10 mouse cellular contexts compared by ENCODE assay signal in genomic region chr1:184040906-184041305, GRCm38 (mm10). TPM values are rescaled to one million over a fixed set of nuclear protein-coding genes. Genes with fewer than 3 reads are reported as not detected.
DNase-seq lines count a peak whose midpoint lies in the region; ATAC-seq and TF ChIP-seq lines count a peak whose summit lies in the region.
"Had no signal": no experiment of that assay in that cellular context is flagged by ENCODE, and none has a peak within 500 bp of the region (broad histone marks: within the 10 kb centered on the region; RNA-seq: fewer than 3 reads in every experiment).

No protein-coding gene starts in this region.

- DNase-seq in embryonic facial prominence, embryonic 11.5 days (ENCODE audit: low spot score) = peak; percentile 11
- DNase-seq in embryonic facial prominence, embryonic 10.5 days (ENCODE audit: low spot score) = no peak
- DNase-seq in heart, adult 9 months (ENCODE audit: low spot score in 2 of 2) = no peak
- DNase-seq in midbrain, postnatal 0 days (ENCODE audit: low spot score) = no peak
- no peak for DNase-seq in spleen, adult 12 weeks (ENCODE audit: low spot score)
- DNase-seq in retina, embryonic 14.5 days (ENCODE audit: low spot score) = no peak
- DNase-seq: cerebellum, postnatal 25 days; liver had no signal

- H3K4me2 ChIP-seq in embryonic facial prominence, embryonic 11.5 days (ENCODE audit: low read depth, low read length) = no peak overlapping the region
- peak overlapping the region; percentile 60 for H3K4me2 ChIP-seq in heart, embryonic 14.5 days (ENCODE audit: low read length)
- H3K4me2 ChIP-seq in midbrain, embryonic 13.5 days (replicated peaks) = 0 out of 2 replicates have a peak overlapping the region, but pooled peaks have one; percentile 7
- H3K4me2 ChIP-seq in midbrain, postnatal 0 days (ENCODE audit: low read depth, low read length, poor library complexity, severe bottlenecking) = no peak overlapping the region

- H3K36me3 ChIP-seq in embryonic facial prominence, embryonic 11.5 days (replicated peaks; ENCODE audit: control insufficient read depth, insufficient read depth, low read depth, low read length) = no peaks in the 10 kb centered on the region
- peaks cover 4% of the 10 kb centered on the region; the same call in 1 of the 2 replicates for H3K36me3 ChIP-seq in embryonic facial prominence, embryonic 10.5 days (replicated peaks)
- peaks cover 36% of the 10 kb centered on the region for H3K36me3 ChIP-seq in heart, embryonic 14.5 days (ENCODE audit: control insufficient read depth, insufficient read depth, low read length)
- H3K36me3 ChIP-seq in midbrain, embryonic 13.5 days = no peaks in the 10 kb centered on the region; the same call in 1 of the 2 replicates
- H3K36me3 ChIP-seq in midbrain, postnatal 0 days (ENCODE audit: insufficient read depth, low read length) = no peaks in the 10 kb centered on the region

- no peak overlapping the region for H3K9ac ChIP-seq in embryonic facial prominence, embryonic 11.5 days (replicated peaks; ENCODE audit: low read length)
- peak overlapping the region; percentile 72 for H3K9ac ChIP-seq in heart, embryonic 14.5 days (ENCODE audit: low read length)
- 0 out of 2 replicates have a peak overlapping the region, but pooled peaks have one; percentile 25 for H3K9ac ChIP-seq in midbrain, embryonic 13.5 days (replicated peaks)
- no peak overlapping the region for H3K9ac ChIP-seq in midbrain, postnatal 0 days (replicated peaks; ENCODE audit: low read length, poor library complexity, severe bottlenecking)

- no peak for TF ChIP-seq CTCF in midbrain, postnatal 0 days (IDR thresholded peaks at IDR 0.05)

- H3K27ac ChIP-seq in embryonic facial prominence, embryonic 11.5 days (replicated peaks; ENCODE audit: low read depth, low read length) = no peak overlapping the region
- no peak overlapping the region for H3K27ac ChIP-seq in embryonic facial prominence, embryonic 10.5 days (replicated peaks)
- H3K27ac ChIP-seq in heart, embryonic 14.5 days (replicated peaks in 1 of 2; ENCODE audit: control insufficient read depth in 1 of 2, insufficient read depth in 1 of 2, low read depth in 2 of 2, low read length in 2 of 2) = peak overlapping the region; percentile 74 to 99
- no peak overlapping the region for H3K27ac ChIP-seq in midbrain, embryonic 13.5 days
- no peak overlapping the region for H3K27ac ChIP-seq in midbrain, postnatal 0 days (ENCODE audit: low read depth, low read length)

- no peak for ATAC-seq in embryonic facial prominence, embryonic 11.5 days (replicated peaks; ENCODE audit: insufficient number of reproducible peaks, low FRiP score, low TSS enrichment, low read depth)
- no peak for ATAC-seq in heart, embryonic 14.5 days (ENCODE audit: insufficient number of reproducible peaks, insufficient read depth, low FRiP score, low read depth)
- ATAC-seq in midbrain, embryonic 13.5 days = no peak
- ATAC-seq in midbrain, postnatal 0 days (ENCODE audit: low FRiP score) = no peak

- 73% methylated on average over 1 of the region's 1 CpGs for WGBS in embryonic facial prominence, embryonic 11.5 days
- WGBS in embryonic facial prominence, embryonic 10.5 days = 77% methylated on average over 1 of the region's 1 CpGs
- WGBS in heart, embryonic 14.5 days = 52% methylated on average over 1 of the region's 1 CpGs
- WGBS in midbrain, embryonic 13.5 days = 71% methylated on average over 1 of the region's 1 CpGs
- 73% methylated on average over 1 of the region's 1 CpGs for WGBS in midbrain, postnatal 0 days

- no peaks in the 10 kb centered on the region for H3K4me1 ChIP-seq in embryonic facial prominence, embryonic 11.5 days (ENCODE audit: control insufficient read depth, insufficient read depth, low read length)
- H3K4me1 ChIP-seq in embryonic facial prominence, embryonic 10.5 days = peaks cover 38% of the 10 kb centered on the region
- peaks cover 25 to 52% of the 10 kb centered on the region in 2 experiments for H3K4me1 ChIP-seq in heart, embryonic 14.5 days (ENCODE audit: control insufficient read depth in 2 of 2, insufficient read depth in 2 of 2, low read length in 2 of 2)
- H3K4me1 ChIP-seq in midbrain, embryonic 13.5 days (replicated peaks) = peaks cover 38% of the 10 kb centered on the region
- H3K4me1 ChIP-seq in midbrain, postnatal 0 days (ENCODE audit: insufficient read depth, low read length) = 0 out of 2 replicates have a peak, but pooled peaks cover 3% of the 10 kb centered on the region

- H3K27me3 ChIP-seq in embryonic facial prominence, embryonic 11.5 days (ENCODE audit: control insufficient read depth, insufficient read depth, low read length) = no peaks in the 10 kb centered on the region
- H3K27me3 ChIP-seq in embryonic facial prominence, embryonic 10.5 days (replicated peaks; ENCODE audit: low read depth, poor library complexity, severe bottlenecking) = peaks cover 11% of the 10 kb centered on the region; the same call in 1 of the 2 replicates
- no peaks in the 10 kb centered on the region for H3K27me3 ChIP-seq in heart, embryonic 14.5 days (ENCODE audit: control insufficient read depth, insufficient read depth, low read length)
- no peaks in the 10 kb centered on the region for H3K27me3 ChIP-seq in midbrain, embryonic 13.5 days
- no peaks in the 10 kb centered on the region for H3K27me3 ChIP-seq in midbrain, postnatal 0 days (ENCODE audit: insufficient read depth, low read length)

- no peaks in the 10 kb centered on the region for H3K9me3 ChIP-seq in embryonic facial prominence, embryonic 11.5 days (replicated peaks; ENCODE audit: control insufficient read depth, low read length)
- no peaks in the 10 kb centered on the region for H3K9me3 ChIP-seq in embryonic facial prominence, embryonic 10.5 days
- no peaks in the 10 kb centered on the region for H3K9me3 ChIP-seq in heart, embryonic 14.5 days (ENCODE audit: control insufficient read depth, low read length)
- H3K9me3 ChIP-seq in midbrain, embryonic 13.5 days = no peaks in the 10 kb centered on the region
- no peaks in the 10 kb centered on the region for H3K9me3 ChIP-seq in midbrain, postnatal 0 days (ENCODE audit: low read length)

- H3K4me3 ChIP-seq in embryonic facial prominence, embryonic 11.5 days (ENCODE audit: low read depth, low read length) = no peak overlapping the region
- H3K4me3 ChIP-seq in embryonic facial prominence, embryonic 10.5 days = no peak overlapping the region
- H3K4me3 ChIP-seq in heart, embryonic 14.5 days (ENCODE audit: control insufficient read depth in 1 of 2, insufficient read depth in 1 of 2, low read depth in 1 of 2, low read length in 2 of 2) = no peak overlapping the region
- H3K4me3 ChIP-seq in midbrain, embryonic 13.5 days (replicated peaks) = no peak overlapping the region
- H3K4me3 ChIP-seq in midbrain, postnatal 0 days (ENCODE audit: low read depth, low read length) = no peak overlapping the region

RNA-seq across cellular contexts. Expression of gene 1700056E22Rik, which starts 6.8 kb away (rescaled TPM):
- 0.66 and 1.6 TPM in 2 replicates for polyA plus RNA-seq in embryonic facial prominence, embryonic 11.5 days (2014; fragmentation: Nextera tagmentation; extraction: Ambion mirVana)
- 0.58 and 1.1 TPM in 2 replicates for polyA plus RNA-seq in embryonic facial prominence, embryonic 10.5 days (2016; fragmentation: Nextera tagmentation; extraction: Ambion mirVana)
- polyA plus RNA-seq in heart, embryonic 14.5 days (2014; fragmentation: Nextera tagmentation; extraction: Ambion mirVana) = 2.0 and 2.4 TPM in 2 replicates
- polyA plus RNA-seq in midbrain, embryonic 13.5 days (2015; fragmentation: Nextera tagmentation; extraction: Ambion mirVana) = 0.94 and 1.6 TPM in 2 replicates
- total RNA-seq in midbrain, postnatal 0 days (2014; rRNA removed) = 1.1 and 1.6 TPM in 2 replicates
- 1.2 and 1.4 TPM in 2 replicates for polyA plus RNA-seq in midbrain, postnatal 0 days (2015; fragmentation: Nextera tagmentation; extraction: Ambion mirVana)

RNA-seq across cellular contexts. Expression of gene Dusp10, which starts 27.8 kb away (rescaled TPM):
- 4.0 and 4.6 TPM in 2 replicates for polyA plus RNA-seq in embryonic facial prominence, embryonic 11.5 days (2014; fragmentation: Nextera tagmentation; extraction: Ambion mirVana)
- 3.0 and 3.1 TPM in 2 replicates for polyA plus RNA-seq in embryonic facial prominence, embryonic 10.5 days (2016; fragmentation: Nextera tagmentation; extraction: Ambion mirVana)
- 9.7 and 10.5 TPM in 2 replicates for polyA plus RNA-seq in heart, embryonic 14.5 days (2014; fragmentation: Nextera tagmentation; extraction: Ambion mirVana)
- 5.7 and 6.1 TPM in 2 replicates for polyA plus RNA-seq in midbrain, embryonic 13.5 days (2015; fragmentation: Nextera tagmentation; extraction: Ambion mirVana)
- total RNA-seq in midbrain, postnatal 0 days (2014; rRNA removed) = 10.5 and 11.4 TPM in 2 replicates
- polyA plus RNA-seq in midbrain, postnatal 0 days (2015; fragmentation: Nextera tagmentation; extraction: Ambion mirVana) = 4.5 and 6.0 TPM in 2 replicates

Comparison
In these comparisons a context has a peak if more than half of its experiments do, and no peak if none do; other contexts are left out.
1. H3K4me2 ChIP-seq: peak in heart, embryonic 14.5 days (single experiment) and midbrain, embryonic 13.5 days (single experiment); none in embryonic facial prominence, embryonic 11.5 days (single experiment) and midbrain, postnatal 0 days (single experiment).
2. H3K9ac ChIP-seq: peak in heart, embryonic 14.5 days (single experiment) and midbrain, embryonic 13.5 days (single experiment); none in embryonic facial prominence, embryonic 11.5 days (single experiment) and midbrain, postnatal 0 days (single experiment).
3. H3K27ac ChIP-seq: peak in heart, embryonic 14.5 days (2 of 2); none in embryonic facial prominence, embryonic 11.5 days (single experiment), embryonic facial prominence, embryonic 10.5 days (single experiment), midbrain, embryonic 13.5 days (single experiment) and midbrain, postnatal 0 days (single experiment).